In genomic region chr1:184644767-184645598, GRCm38 (mm10) we compare ENCODE assay signal across 10 mouse cellular contexts.
DNase-seq lines count a peak whose midpoint lies in the region; ATAC-seq lines count a peak whose summit lies in the region.
"Had no signal": no experiment of that assay in that cellular context is flagged by ENCODE, and none has a peak within 500 bp of the region (broad histone marks: within the 10 kb centered on the region; RNA-seq: fewer than 3 reads in every experiment).

No protein-coding gene starts in this region.

- no peak overlapping the region for H3K4me3 ChIP-seq in kidney, embryonic 16.5 days (ENCODE audit: low read length)
- H3K4me3 ChIP-seq in erythroblast, embryonic 14.5 days (replicated peaks), result peak overlapping the region; percentile 38

- H3K4me2 ChIP-seq in kidney, embryonic 16.5 days (replicated peaks; ENCODE audit: low read depth, low read length), result no peak overlapping the region

- 47% methylated on average over 9 of the region's 9 CpGs for WGBS in kidney, embryonic 16.5 days

- H3K4me1 ChIP-seq in kidney, embryonic 16.5 days (ENCODE audit: insufficient read depth, low read length), result 0 out of 2 replicates have a peak, but pooled peaks cover 2% of the 10 kb centered on the region
- peaks cover 70% of the 10 kb centered on the region for H3K4me1 ChIP-seq in erythroblast, embryonic 14.5 days (ENCODE audit: control insufficient read depth)

- 0 out of 2 replicates have a peak, but pooled peaks have one; percentile 15 for ATAC-seq in kidney, embryonic 16.5 days (ENCODE audit: low FRiP score, low TSS enrichment)
- peak; percentile 93 for ATAC-seq in megakaryocyte progenitor cell, adult 5-6 weeks (replicated peaks; ENCODE audit: poor library complexity)

- peaks cover 5% of the 10 kb centered on the region; the same call in 1 of the 2 replicates for H3K9me3 ChIP-seq in kidney, embryonic 16.5 days (ENCODE audit: low read length)
- H3K9me3 ChIP-seq in erythroblast, embryonic 14.5 days (ENCODE audit: control insufficient read depth, low read length), result peaks cover 7% of the 10 kb centered on the region

- no peak overlapping the region for H3K9ac ChIP-seq in kidney, embryonic 16.5 days (replicated peaks; ENCODE audit: low read length)

- no peak for DNase-seq in kidney, postnatal 14 days
- peak; percentile 75 for DNase-seq in c-Kit-positive CD71-positive TER-119-negative erythroid progenitor cells, embryonic 14.5 days (ENCODE audit: low read depth)
- DNase-seq in left cerebral cortex, adult 18-20 months (ENCODE audit: low spot score in 2 of 2), result no peak
- DNase-seq in adrenal gland, adult (ENCODE audit: inconsistent age in 2 of 2, low spot score in 1 of 2), result no peak
- no peak for DNase-seq in B cell, adult 2 months
- DNase-seq: adrenal gland, postnatal 25 days; kidney, adult 11 months had no signal

- H3K36me3 ChIP-seq in kidney, embryonic 16.5 days (ENCODE audit: insufficient read depth, low read length), result no peaks in the 10 kb centered on the region
- H3K36me3 ChIP-seq in erythroblast, embryonic 14.5 days (ENCODE audit: control insufficient read depth), result peaks cover 17% of the 10 kb centered on the region

- H3K27me3 ChIP-seq in kidney, embryonic 16.5 days (ENCODE audit: insufficient read depth, low read length), result no peaks in the 10 kb centered on the region
- H3K27me3 ChIP-seq in erythroblast, embryonic 14.5 days (ENCODE audit: control insufficient read depth), result no peaks in the 10 kb centered on the region

- no peak overlapping the region for H3K27ac ChIP-seq in kidney, embryonic 16.5 days (ENCODE audit: low read length)
